9 mouse cellular contexts compared by ENCODE assay signal in the genomic region with DNA sequence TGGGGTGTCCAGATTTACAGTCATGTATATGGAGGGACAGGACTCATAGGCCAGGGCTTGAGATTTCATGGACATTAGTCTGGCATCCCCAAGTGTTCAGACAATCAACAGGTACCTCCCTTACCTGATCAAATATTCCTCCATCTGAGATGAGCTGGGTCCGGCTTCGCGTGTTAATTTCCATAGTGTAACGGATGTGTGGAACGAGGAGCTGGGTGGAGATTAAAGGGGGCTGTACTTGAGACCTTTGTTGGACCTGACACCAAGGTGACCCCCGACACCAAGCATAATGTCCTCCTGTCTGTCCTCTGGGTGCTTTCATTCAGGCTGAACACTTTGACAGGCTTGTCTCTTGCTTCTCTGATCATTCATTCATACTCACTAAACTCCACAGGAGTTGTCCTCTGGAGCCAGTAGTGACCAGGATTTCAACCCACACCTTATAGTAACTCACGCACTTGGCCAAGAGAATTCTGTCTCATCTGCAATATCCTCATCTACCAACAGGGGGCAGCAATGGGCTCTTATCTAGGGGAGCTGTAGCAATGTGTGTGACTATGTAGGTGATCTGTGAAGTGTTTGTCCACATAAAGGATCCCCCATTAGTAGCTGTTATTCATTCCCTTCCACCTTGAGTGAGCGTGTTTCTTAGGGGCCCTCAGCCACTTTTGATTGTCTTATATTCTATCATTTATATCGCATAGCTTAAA. TPM values are rescaled to one million over a fixed set of nuclear protein-coding genes. Genes with fewer than 3 reads are reported as not detected.
A peak's percentile ranks its signal among the peaks of the same experiment; 100 is the strongest.
DNase-seq lines count a peak whose midpoint lies in the region; ATAC-seq and TF ChIP-seq lines count a peak whose summit lies in the region.
"Had no signal": no experiment of that assay in that cellular context is flagged by ENCODE, and none has a peak within 500 bp of the region (broad histone marks: within the 10 kb centered on the region; RNA-seq: fewer than 3 reads in every experiment).

No protein-coding gene starts in this region.

- no peaks in the 10 kb centered on the region for H3K36me3 ChIP-seq in intestine, postnatal 0 days (ENCODE audit: control insufficient read depth, insufficient read depth)
- no peaks in the 10 kb centered on the region for H3K36me3 ChIP-seq in intestine, embryonic 15.5 days
- H3K36me3 ChIP-seq in midbrain, postnatal 0 days (ENCODE audit: insufficient read depth, low read length) = no peaks in the 10 kb centered on the region
- H3K36me3 ChIP-seq: liver, embryonic 15.5 days had no signal

- no peak for ATAC-seq in intestine, postnatal 0 days
- ATAC-seq in intestine, embryonic 15.5 days = no peak
- ATAC-seq in CD4-positive, CD25-positive, alpha-beta regulatory T cell, adult 4 months = peak; percentile 67
- ATAC-seq in midbrain, postnatal 0 days (ENCODE audit: low FRiP score) = no peak

- H3K9ac ChIP-seq in intestine, postnatal 0 days (ENCODE audit: low read depth, low read length) = no peak overlapping the region
- H3K9ac ChIP-seq in intestine, embryonic 15.5 days = no peak overlapping the region
- H3K9ac ChIP-seq in midbrain, postnatal 0 days (replicated peaks; ENCODE audit: low read length, poor library complexity, severe bottlenecking) = no peak overlapping the region
- H3K9ac ChIP-seq: liver, embryonic 15.5 days had no signal

- H3K27ac ChIP-seq in intestine, postnatal 0 days (ENCODE audit: low read depth, low read length) = no peak overlapping the region
- H3K27ac ChIP-seq in intestine, embryonic 15.5 days = no peak overlapping the region
- H3K27ac ChIP-seq in midbrain, postnatal 0 days (ENCODE audit: low read depth, low read length) = no peak overlapping the region
- H3K27ac ChIP-seq: liver, embryonic 15.5 days had no signal

- no peak overlapping the region for H3K4me3 ChIP-seq in intestine, postnatal 0 days (ENCODE audit: low read depth, low read length)
- H3K4me3 ChIP-seq in intestine, embryonic 15.5 days (replicated peaks) = no peak overlapping the region
- H3K4me3 ChIP-seq in midbrain, postnatal 0 days (ENCODE audit: low read depth, low read length) = no peak overlapping the region
- H3K4me3 ChIP-seq: liver, embryonic 15.5 days had no signal

- H3K27me3 ChIP-seq in intestine, postnatal 0 days (replicated peaks; ENCODE audit: control insufficient read depth, insufficient read depth, low read length) = peaks cover 6% of the 10 kb centered on the region; the same call in 1 of the 2 replicates
- peaks cover 19% of the 10 kb centered on the region; the same call in 1 of the 2 replicates for H3K27me3 ChIP-seq in intestine, embryonic 15.5 days (replicated peaks)
- H3K27me3 ChIP-seq in midbrain, postnatal 0 days (ENCODE audit: insufficient read depth, low read length) = peaks cover 12% of the 10 kb centered on the region; the same call in 1 of the 2 replicates

- WGBS in intestine, postnatal 0 days = 46% methylated on average over 9 of the region's 9 CpGs
- 53% methylated on average over 9 of the region's 9 CpGs for WGBS in intestine, embryonic 15.5 days
- WGBS in midbrain, postnatal 0 days = 57% methylated on average over 9 of the region's 9 CpGs

- TF ChIP-seq CTCF in intestine, postnatal 0 days (IDR thresholded peaks at IDR 0.05; ENCODE audit: low read depth) = peak; percentile 90
- peak; percentile 80 for TF ChIP-seq CTCF in midbrain, postnatal 0 days (IDR thresholded peaks at IDR 0.05)

- peak; percentile 79 for DNase-seq in R1 (ENCODE audit: low read depth, low spot score)
- peak; percentile 65 to 73 for DNase-seq in cerebellum, postnatal 36 days
- DNase-seq in kidney, postnatal 25 days = peak; percentile 57 to 87
- peak; percentile 67 for DNase-seq in midbrain, postnatal 0 days (ENCODE audit: low spot score)
- DNase-seq in ovary, adult 18-20 months (ENCODE audit: low spot score) = no peak

- H3K9me3 ChIP-seq in intestine, postnatal 0 days (ENCODE audit: control insufficient read depth) = no peaks in the 10 kb centered on the region
- H3K9me3 ChIP-seq in intestine, embryonic 15.5 days = no peaks in the 10 kb centered on the region
- H3K9me3 ChIP-seq in midbrain, postnatal 0 days (ENCODE audit: low read length) = no peaks in the 10 kb centered on the region
- H3K9me3 ChIP-seq: liver, embryonic 15.5 days had no signal

- H3K4me2 ChIP-seq in intestine, postnatal 0 days (replicated peaks; ENCODE audit: low read depth) = no peak overlapping the region
- H3K4me2 ChIP-seq in intestine, embryonic 15.5 days (replicated peaks) = no peak overlapping the region
- H3K4me2 ChIP-seq in midbrain, postnatal 0 days (ENCODE audit: low read depth, low read length, poor library complexity, severe bottlenecking) = no peak overlapping the region
- H3K4me2 ChIP-seq: liver, embryonic 15.5 days had no signal

- H3K4me1 ChIP-seq in intestine, postnatal 0 days (replicated peaks; ENCODE audit: control insufficient read depth, insufficient read depth, low read length) = no peaks in the 10 kb centered on the region
- no peaks in the 10 kb centered on the region for H3K4me1 ChIP-seq in intestine, embryonic 15.5 days (replicated peaks)
- no peaks in the 10 kb centered on the region for H3K4me1 ChIP-seq in midbrain, postnatal 0 days (ENCODE audit: insufficient read depth, low read length)

RNA-seq across cellular contexts. Expression of gene Rnasek, which starts 7.6 kb away (rescaled TPM):
- polyA plus RNA-seq in intestine, postnatal 0 days (2015; fragmentation: Nextera tagmentation; extraction: Ambion mirVana) = 628 and 645 TPM in 2 replicates
- polyA plus RNA-seq in intestine, embryonic 15.5 days (2015; fragmentation: Nextera tagmentation; extraction: Ambion mirVana) = 196 and 226 TPM in 2 replicates
- 100 to 1,000 TPM; 218 TPM for polyA plus RNA-seq in CD4-positive, CD25-positive, alpha-beta regulatory T cell, adult 4 months (2017; shearing (Covaris generic))
- total RNA-seq in midbrain, postnatal 0 days (2014; rRNA removed) = 66.1 and 81.2 TPM in 2 replicates
- polyA plus RNA-seq in midbrain, postnatal 0 days (2015; fragmentation: Nextera tagmentation; extraction: Ambion mirVana) = 588 and 612 TPM in 2 replicates

RNA-seq across cellular contexts. Expression of gene Gm21988, which starts 7.7 kb away (rescaled TPM):
- polyA plus RNA-seq in intestine, postnatal 0 days (2015; fragmentation: Nextera tagmentation; extraction: Ambion mirVana) = 11.2 and 11.3 TPM in 2 replicates
- polyA plus RNA-seq in intestine, embryonic 15.5 days (2015; fragmentation: Nextera tagmentation; extraction: Ambion mirVana) = 8.8 and 10.6 TPM in 2 replicates
- 1 to 10 TPM; 3.3 to 5.3 TPM for polyA plus RNA-seq in CD4-positive, CD25-positive, alpha-beta regulatory T cell, adult 4 months (2017; shearing (Covaris generic))
- total RNA-seq in midbrain, postnatal 0 days (2014; rRNA removed) = 3.4 and 5.5 TPM in 2 replicates
- 18.6 and 20.1 TPM in 2 replicates for polyA plus RNA-seq in midbrain, postnatal 0 days (2015; fragmentation: Nextera tagmentation; extraction: Ambion mirVana)

RNA-seq across cellular contexts. Expression of gene Alox12, which starts 7.9 kb away (rescaled TPM):
- polyA plus RNA-seq in intestine, postnatal 0 days (2015; fragmentation: Nextera tagmentation; extraction: Ambion mirVana) = 0.68 and 0.71 TPM in 2 replicates
- polyA plus RNA-seq in intestine, embryonic 15.5 days (2015; fragmentation: Nextera tagmentation; extraction: Ambion mirVana) = 2.1 and 2.2 TPM in 2 replicates
- polyA plus RNA-seq in CD4-positive, CD25-positive, alpha-beta regulatory T cell, adult 4 months (2017; shearing (Covaris generic)) = under 1 TPM in 1 of 2 experiments, not detected in 1; 0.31 TPM
- total RNA-seq in midbrain, postnatal 0 days (2014; rRNA removed) = 0.16 and 0.57 TPM in 2 replicates
- 0.29 and 0.35 TPM in 2 replicates for polyA plus RNA-seq in midbrain, postnatal 0 days (2015; fragmentation: Nextera tagmentation; extraction: Ambion mirVana)

RNA-seq across cellular contexts. Expression of gene 0610010K14Rik, which starts 9.6 kb away (rescaled TPM):
- polyA plus RNA-seq in intestine, postnatal 0 days (2015; fragmentation: Nextera tagmentation; extraction: Ambion mirVana) = 70.3 and 72.7 TPM in 2 replicates
- polyA plus RNA-seq in intestine, embryonic 15.5 days (2015; fragmentation: Nextera tagmentation; extraction: Ambion mirVana) = 133 and 138 TPM in 2 replicates
- 100 to 1,000 TPM; 123 to 141 TPM for polyA plus RNA-seq in CD4-positive, CD25-positive, alpha-beta regulatory T cell, adult 4 months (2017; shearing (Covaris generic))
- total RNA-seq in midbrain, postnatal 0 days (2014; rRNA removed) = 43.0 and 76.9 TPM in 2 replicates
- 138 and 154 TPM in 2 replicates for polyA plus RNA-seq in midbrain, postnatal 0 days (2015; fragmentation: Nextera tagmentation; extraction: Ambion mirVana)

RNA-seq across cellular contexts. Expression of gene Bcl6b, which starts 17.7 kb away (rescaled TPM):
- polyA plus RNA-seq in intestine, postnatal 0 days (2015; fragmentation: Nextera tagmentation; extraction: Ambion mirVana) = 3.6 and 4.4 TPM in 2 replicates
- 11.1 and 11.9 TPM in 2 replicates for polyA plus RNA-seq in intestine, embryonic 15.5 days (2015; fragmentation: Nextera tagmentation; extraction: Ambion mirVana)
- polyA plus RNA-seq in CD4-positive, CD25-positive, alpha-beta regulatory T cell, adult 4 months (2017; shearing (Covaris generic)) = under 1 TPM; 0.31 to 0.56 TPM
- 3.8 and 6.8 TPM in 2 replicates for total RNA-seq in midbrain, postnatal 0 days (2014; rRNA removed)
- polyA plus RNA-seq in midbrain, postnatal 0 days (2015; fragmentation: Nextera tagmentation; extraction: Ambion mirVana) = 2.4 and 2.7 TPM in 2 replicates
